Mouse (Mus musculus) heart, embryonic 16.5 days (tissue): Measurements from ENCODE around the gene Tmem247. TPM values are rescaled to one million over a fixed set of nuclear protein-coding genes. Genes with fewer than 3 reads are reported as not detected.

ENCODE experiments used
- ATAC-seq: fragments of 200-750 bp; cut with Nextera tagmentation; replicated peaks from 2 replicates; pipeline ENCODE4 v1.8.0; 2017; ENCODE audit warnings: moderate number of reproducible peaks; ENCODE audit not compliant: insufficient read depth, low FRiP score; ENCODE audit errors: extremely low read depth
- H3K27ac ChIP-seq: fragments of 300-500 bp; sonication (generic); 2 replicates; pipeline ENCODE4 v1.5.1; 2014; ENCODE audit warnings: mild to moderate bottlenecking, low read length, control low read depth, moderate library complexity
- H3K27me3 ChIP-seq: fragments of 300-500 bp; sonication (generic); 2 replicates; pipeline ENCODE4 v1.6.1; 2014; ENCODE audit warnings: low read length, mixed read lengths; ENCODE audit not compliant: control insufficient read depth, insufficient read depth
- H3K36me3 ChIP-seq: fragments of 300-500 bp; sonication (generic); 2 replicates; pipeline ENCODE4 v1.6.1; 2014; ENCODE audit not compliant: control insufficient read depth, insufficient read depth
- H3K4me1 ChIP-seq: fragments of 300-500 bp; sonication (generic); 2 replicates; pipeline ENCODE4 v1.6.1; 2014; ENCODE audit warnings: low read length, mixed read lengths; ENCODE audit not compliant: control insufficient read depth, insufficient read depth
- H3K4me2 ChIP-seq: fragments of 300-500 bp; sonication (generic); 2 replicates; pipeline ENCODE4 v1.6.1; 2014; ENCODE audit warnings: low read depth, mild to moderate bottlenecking, control low read depth, low read length
- H3K4me3 ChIP-seq: fragments of 300-500 bp; sonication (generic); 2 replicates; pipeline ENCODE4 v1.5.1; 2014; ENCODE audit warnings: mild to moderate bottlenecking, control low read depth, low read length
- H3K9ac ChIP-seq: fragments of 300-500 bp; sonication (generic); 2 replicates; pipeline ENCODE4 v1.6.1; 2014; ENCODE audit warnings: low read length, control low read depth
- H3K9me3 ChIP-seq: fragments of 300-500 bp; sonication (generic); replicated peaks from 2 replicates; pipeline ENCODE4 v1.6.1; 2016; ENCODE audit warnings: low read length; ENCODE audit not compliant: control insufficient read depth
- WGBS: fragments of 180-500 bp; shearing (Covaris S2); extraction: QIAGEN DNeasy Blood & Tissue Kit; methylation state at CpG from one replicate; pipeline ENCODE4 v1.1.7; 2014; 5-methylcytosine and 5-hydroxymethylcytosine counted together
- polyA plus RNA-seq: library from polyadenylated mRNA; unstranded; fragments of >200 nt; fragmentation: Nextera tagmentation; extraction: Ambion mirVana; gene quantifications from 2 replicates; pipeline ENCODE4 v1.2.1, GENCODE M21; 2015

The Tmem247 gene
- polyA plus RNA-seq, 1 experiment from 2014 or later, result not detected

DNA sequence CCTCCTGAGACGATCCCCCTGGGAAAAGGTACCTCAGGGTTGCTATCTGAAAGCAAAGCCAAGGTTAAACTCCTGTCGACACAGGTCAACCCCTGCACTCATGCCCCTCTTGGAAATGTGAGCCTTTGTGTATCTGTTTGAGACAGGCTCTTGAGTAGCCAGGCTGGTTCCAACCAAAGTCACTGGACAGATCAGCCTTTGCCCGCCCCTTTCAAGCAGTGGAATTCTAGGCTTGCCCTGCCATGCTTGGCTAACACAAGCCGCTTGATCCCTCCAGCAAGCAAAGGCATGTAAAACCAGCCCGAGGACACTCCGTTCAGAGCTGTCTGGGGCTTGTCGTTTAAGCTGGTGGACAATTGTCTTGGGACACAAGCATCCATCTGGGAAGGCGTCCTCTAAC lies 8.8 kb upstream of the Tmem247 start:
- Histone ChIP-seq H3K27ac (no peak overlapping the region), H3K36me3 (no peaks in the 10 kb centered on the region), H3K27me3 (no peaks in the 10 kb centered on the region), H3K4me1 (peaks cover 14% of the 10 kb centered on the region), H3K4me2 (no peak overlapping the region), H3K9ac (no peak overlapping the region), H3K4me3 (no peak overlapping the region), H3K9me3 (no peaks in the 10 kb centered on the region)
- ATAC-seq, result no peak
- 51% methylated on average over 8 of the region's 8 CpGs for WGBS

- no peak for ATAC-seq
- Histone ChIP-seq H3K27ac (no peak overlapping the region), H3K9ac (no peak overlapping the region), H3K9me3 (no peaks in the 10 kb centered on the region), H3K27me3 (no peaks in the 10 kb centered on the region), H3K36me3 (no peaks in the 10 kb centered on the region), H3K4me1 (peaks cover 7% of the 10 kb centered on the region), H3K4me3 (no peak overlapping the region), H3K4me2 (no peak overlapping the region)
- WGBS, result 63% methylated on average over 14 of the region's 14 CpGs
Measured at GRCm38 (mm10) chr17:86909733-86910495, 7.2 kb upstream of the Tmem247 start.

GRCm38 (mm10) chr17:86911261-86911660 lies 5.9 kb upstream of the Tmem247 start:
- Histone ChIP-seq H3K4me2 (no peak overlapping the region), H3K4me3 (no peak overlapping the region), H3K27ac (no peak overlapping the region), H3K9me3 (no peaks in the 10 kb centered on the region; the same call in 1 of the 2 replicates), H3K27me3 (no peaks in the 10 kb centered on the region), H3K36me3 (no peaks in the 10 kb centered on the region), H3K9ac (no peak overlapping the region), H3K4me1 (no peaks in the 10 kb centered on the region)
- no peak for ATAC-seq
- WGBS, result 50% methylated on average over 5 of the region's 5 CpGs

- no peaks in the 10 kb centered on the region for H3K27me3 ChIP-seq
- 62% methylated on average over 7 of the region's 7 CpGs for WGBS
- no peak for ATAC-seq
- no peak overlapping the region for H3K27ac ChIP-seq
- H3K4me2 ChIP-seq, result no peak overlapping the region
- H3K9ac ChIP-seq, result no peak overlapping the region
- H3K4me3 ChIP-seq, result no peak overlapping the region
- no peaks in the 10 kb centered on the region; the same call in 1 of the 2 replicates for H3K9me3 ChIP-seq
- no peaks in the 10 kb centered on the region for H3K36me3 ChIP-seq
- H3K4me1 ChIP-seq, result no peaks in the 10 kb centered on the region
Measured at GRCm38 (mm10) chr17:86913003-86913607, 4.0 kb upstream of the Tmem247 start.

- no peak overlapping the region for H3K9ac ChIP-seq
- H3K36me3 ChIP-seq, result no peaks in the 10 kb centered on the region
- peaks cover 2% of the 10 kb centered on the region; the same call in 1 of the 2 replicates for H3K9me3 ChIP-seq
- H3K4me1 ChIP-seq, result no peaks in the 10 kb centered on the region
- no peaks in the 10 kb centered on the region for H3K27me3 ChIP-seq
- H3K27ac ChIP-seq, result no peak overlapping the region
- H3K4me2 ChIP-seq, result no peak overlapping the region
- no peak overlapping the region for H3K4me3 ChIP-seq
- no peak for ATAC-seq
- 79% methylated on average over 4 of the region's 4 CpGs for WGBS
Measured at GRCm38 (mm10) chr17:86915540-86915939, 1.6 kb upstream of the Tmem247 start.

DNA sequence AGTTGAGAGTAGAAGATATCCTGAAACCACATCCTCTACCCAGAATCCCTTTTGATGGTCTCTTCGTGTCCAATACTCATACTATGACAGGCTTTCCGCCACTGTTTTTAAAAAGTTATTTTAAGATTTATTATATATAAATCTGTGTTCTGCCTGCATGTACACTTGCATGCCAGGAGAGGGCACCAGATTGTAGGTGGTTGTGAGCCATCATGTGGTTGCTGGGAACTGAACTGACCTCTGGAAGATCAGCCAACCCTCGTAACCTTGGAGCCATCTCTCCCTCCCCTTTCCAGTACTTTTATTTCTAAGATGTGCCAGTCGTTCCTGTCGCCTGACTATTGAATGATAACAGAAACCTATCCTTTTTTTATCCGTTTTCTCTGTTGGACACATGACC lies 1.6 kb downstream of the Tmem247 start:
- no peaks in the 10 kb centered on the region for H3K27me3 ChIP-seq
- no peaks in the 10 kb centered on the region for H3K36me3 ChIP-seq
- H3K9me3 ChIP-seq, result peaks cover 2% of the 10 kb centered on the region; the same call in 1 of the 2 replicates
- no peak overlapping the region for H3K27ac ChIP-seq
- no peak overlapping the region for H3K9ac ChIP-seq
- H3K4me2 ChIP-seq, result no peak overlapping the region
- H3K4me3 ChIP-seq, result no peak overlapping the region
- no peaks in the 10 kb centered on the region for H3K4me1 ChIP-seq
- 64% methylated on average over 6 of the region's 6 CpGs for WGBS
- no peak for ATAC-seq

GRCm38 (mm10) chr17:86919729-86920128 lies 2.6 kb downstream of the Tmem247 start:
- 63% methylated on average over 11 of the region's 11 CpGs for WGBS
- Histone ChIP-seq H3K4me1 (no peaks in the 10 kb centered on the region), H3K4me2 (no peak overlapping the region), H3K36me3 (no peaks in the 10 kb centered on the region), H3K9ac (no peak overlapping the region), H3K27me3 (no peaks in the 10 kb centered on the region), H3K27ac (no peak overlapping the region), H3K9me3 (peaks cover 2% of the 10 kb centered on the region; the same call in 1 of the 2 replicates), H3K4me3 (no peak overlapping the region)
- ATAC-seq, result no peak

- H3K9me3 ChIP-seq, result peaks cover 12% of the 10 kb centered on the region
- no peaks in the 10 kb centered on the region for H3K27me3 ChIP-seq
- ATAC-seq, result no peak
- H3K9ac ChIP-seq, result no peak overlapping the region
- no peaks in the 10 kb centered on the region for H3K4me1 ChIP-seq
- WGBS, result 51% methylated on average over 3 of the region's 3 CpGs
- H3K4me3 ChIP-seq, result no peak overlapping the region
- H3K27ac ChIP-seq, result no peak overlapping the region
- H3K4me2 ChIP-seq, result no peak overlapping the region
- no peaks in the 10 kb centered on the region for H3K36me3 ChIP-seq
Measured at GRCm38 (mm10) chr17:86924679-86925078, 7.5 kb downstream of the Tmem247 start.

DNA sequence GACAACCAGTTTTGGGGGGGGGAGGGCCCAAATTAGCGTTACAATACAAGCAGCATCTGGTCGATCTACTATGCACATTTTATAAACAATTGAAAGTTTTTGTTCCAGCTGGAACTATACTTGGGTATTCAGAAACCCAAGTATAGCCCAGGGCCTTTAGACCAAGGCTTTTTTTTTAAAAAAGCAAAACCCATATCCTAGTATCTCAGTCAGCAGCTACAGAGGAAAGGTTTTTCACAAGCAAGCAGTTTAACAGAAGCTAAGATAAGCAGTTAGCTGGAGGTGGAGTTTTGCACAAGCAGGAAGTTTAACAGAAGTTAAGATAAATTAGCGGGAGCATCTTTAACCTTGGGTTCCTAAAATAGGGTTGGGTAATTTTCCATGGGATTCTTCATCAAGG lies 9.7 kb downstream of the Tmem247 start:
- no peak overlapping the region for H3K27ac ChIP-seq
- H3K4me1 ChIP-seq, result no peaks in the 10 kb centered on the region; the same call in 1 of the 2 replicates
- H3K27me3 ChIP-seq, result no peaks in the 10 kb centered on the region
- ATAC-seq, result no peak
- WGBS, result 79% methylated on average over 3 of the region's 3 CpGs
- H3K9ac ChIP-seq, result no peak overlapping the region
- H3K4me2 ChIP-seq, result no peak overlapping the region
- no peak overlapping the region for H3K4me3 ChIP-seq
- peaks cover 12% of the 10 kb centered on the region for H3K9me3 ChIP-seq
- H3K36me3 ChIP-seq, result no peaks in the 10 kb centered on the region
